Mouse (Mus musculus): ENCODE data around the gene Zfp128.

DNA sequence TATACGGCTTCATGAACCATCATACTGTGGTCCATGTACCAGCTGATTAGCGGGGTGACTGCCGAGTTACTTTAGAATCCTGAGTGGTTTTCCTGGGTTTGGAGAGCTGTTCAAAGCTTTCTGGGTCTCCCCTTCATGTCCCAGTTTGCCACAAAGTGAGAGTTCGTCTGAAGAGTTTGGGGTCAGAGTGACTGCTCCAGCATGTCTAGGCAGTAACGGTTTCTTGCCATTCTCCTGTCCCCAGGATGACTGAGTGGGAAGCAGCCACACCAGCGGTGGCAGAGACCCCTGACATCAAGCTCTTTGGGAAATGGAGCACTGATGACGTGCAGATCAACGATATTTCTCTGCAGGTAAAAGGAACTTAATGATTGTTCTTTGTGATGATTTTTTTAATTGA is 41.8 kb downstream of the Zfp128 start:
- TF ChIP-seq CTCF (IDR thresholded peaks at IDR 0.05; ENCODE audit: extremely low read depth, insufficient read depth, low read length) (no peak), POLR2A (IDR thresholded peaks at IDR 0.05; ENCODE audit: extremely low read depth, insufficient read depth, low read length) (no peak)
